Mouse (Mus musculus) right cerebral cortex, postnatal 25 days (tissue): ENCODE measurements around the gene Rpap1.
"Not testable (repeated sequence)": the region's sequence is repeated elsewhere in the genome, so short reads cannot be mapped to it uniquely, and the experiment has no call there.

Experiments used
- DNase-seq: peaks from one replicate; pipeline ENCODE4 v3.0.0; 2022

The Rpap1 gene

GRCm38 (mm10) chr2:119737124-119737523 lies 50.2 kb downstream of the Rpap1 start:
- no peak for DNase-seq

GRCm38 (mm10) chr2:119730735-119731134 lies 56.6 kb downstream of the Rpap1 start:
- no peak for DNase-seq

DNA sequence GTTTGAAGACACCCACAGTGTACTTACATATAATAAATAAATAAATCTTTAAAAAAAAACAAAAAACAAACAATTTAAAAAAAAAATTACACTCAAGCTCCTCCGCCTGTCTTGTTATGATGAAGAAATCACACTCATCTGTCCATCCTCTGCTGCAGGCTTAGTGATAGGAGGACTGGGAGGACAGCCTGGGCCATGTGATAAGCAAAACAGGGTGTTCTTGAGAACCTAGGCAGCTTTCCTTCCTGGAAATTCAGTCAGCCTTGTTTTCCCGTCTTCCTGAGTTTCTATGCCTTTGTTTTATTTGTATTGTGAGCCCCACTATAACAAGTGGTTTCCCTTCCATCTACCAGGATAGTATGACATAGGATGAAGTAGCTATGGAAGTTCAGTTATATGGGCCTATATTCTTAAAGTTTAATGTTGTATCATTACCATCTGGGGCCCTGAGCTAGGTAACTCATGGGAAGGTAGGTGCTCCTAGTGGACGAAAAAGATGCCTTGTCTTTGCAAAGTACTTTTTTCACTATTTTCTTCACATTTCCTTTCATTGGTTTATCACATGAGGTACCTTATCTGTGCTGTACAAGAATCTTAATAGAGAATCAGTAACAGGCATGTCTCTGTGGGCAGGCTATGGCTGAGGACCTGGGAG lies 59.4 kb downstream of the Rpap1 start:
- DNase-seq = no peak

DNA sequence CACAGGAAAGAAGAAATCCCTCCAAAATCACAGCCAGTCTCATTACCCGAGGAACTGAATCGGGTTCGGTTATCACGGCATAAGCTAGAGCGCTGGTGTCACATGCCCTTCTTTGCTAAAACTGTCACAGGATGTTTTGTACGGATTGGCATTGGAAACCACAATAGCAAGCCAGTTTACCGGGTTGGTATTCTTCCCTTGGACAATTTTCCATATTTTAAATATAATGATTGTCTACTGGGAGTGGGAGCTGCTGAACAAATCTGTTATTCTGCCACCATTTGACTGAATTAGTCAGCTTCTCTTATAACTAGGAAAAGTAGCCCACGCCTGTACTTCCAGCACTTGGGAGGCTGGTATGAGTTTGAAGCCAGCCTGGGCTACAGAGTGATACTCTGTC lies 66.3 kb downstream of the Rpap1 start:
- no peak for DNase-seq

GRCm38 (mm10) chr2:119715868-119716267 lies 71.5 kb downstream of the Rpap1 start:
- not testable (repeated sequence) for DNase-seq
